Mouse (Mus musculus) ES-Bruce4 (cell line): Measurements from ENCODE around the gene Serpinb9f.
"Not testable (repeated sequence)": the region's sequence is repeated elsewhere in the genome, so short reads cannot be mapped to it uniquely, and the experiment has no call there.

ENCODE experiments used
- CTCF ChIP-seq: IDR thresholded peaks from one replicate; pipeline ENCODE4 v1.8.1; 2011; ENCODE audit warnings: low read depth, low read length
- POLR2A ChIP-seq: IDR thresholded peaks from one replicate; pipeline ENCODE4 v1.8.1; 2011; ENCODE audit warnings: low read length; ENCODE audit not compliant: insufficient read depth

DNA sequence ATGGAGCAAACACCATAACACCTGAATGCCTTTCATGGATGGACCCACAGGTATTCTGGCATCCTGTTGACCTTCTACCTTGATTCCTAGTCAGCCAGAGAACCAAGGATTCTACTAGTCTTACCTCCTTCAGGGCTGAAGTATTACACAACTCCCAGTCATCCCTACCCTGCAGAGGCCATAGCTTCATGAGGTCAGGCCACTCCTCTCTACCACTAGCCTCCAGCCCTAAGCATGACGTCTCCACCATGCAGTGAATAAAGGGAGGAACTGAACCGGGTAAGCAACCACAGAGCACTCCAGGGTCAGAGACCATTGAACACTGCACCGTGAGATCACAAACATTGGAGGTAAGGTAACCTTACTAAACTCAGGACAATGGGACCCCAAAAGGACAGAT lies at the start of gene Serpinb9f:
- not testable (repeated sequence) for TF ChIP-seq POLR2A, CTCF
